Mouse (Mus musculus): ENCODE measurements around the gene Col28a1.
A peak's percentile ranks its signal among the peaks of the same experiment; 100 is the strongest.

Gene Col28a1

DNA sequence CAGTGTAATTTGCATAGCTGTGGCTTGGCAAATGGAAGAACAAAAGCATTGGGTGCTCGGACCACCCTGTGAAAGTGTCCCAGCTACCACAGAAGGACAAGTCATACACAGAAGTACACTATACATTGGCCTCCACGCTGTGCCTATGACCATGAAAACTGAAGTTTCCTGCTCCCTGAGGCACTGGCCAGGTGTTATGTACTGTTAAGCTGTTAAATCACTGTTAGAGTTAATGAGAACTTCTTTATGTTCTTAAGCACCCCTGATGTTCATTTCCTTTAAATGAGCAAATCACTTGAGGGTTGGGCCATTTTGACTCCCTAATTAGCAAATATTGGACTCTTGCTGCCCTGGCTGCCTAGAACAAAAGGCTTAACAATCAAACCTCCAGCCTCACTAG, 73.3 kb downstream of the Col28a1 start:
- DNase-seq (ENCODE audit: low read depth, low spot score): peak; percentile 60

DNA sequence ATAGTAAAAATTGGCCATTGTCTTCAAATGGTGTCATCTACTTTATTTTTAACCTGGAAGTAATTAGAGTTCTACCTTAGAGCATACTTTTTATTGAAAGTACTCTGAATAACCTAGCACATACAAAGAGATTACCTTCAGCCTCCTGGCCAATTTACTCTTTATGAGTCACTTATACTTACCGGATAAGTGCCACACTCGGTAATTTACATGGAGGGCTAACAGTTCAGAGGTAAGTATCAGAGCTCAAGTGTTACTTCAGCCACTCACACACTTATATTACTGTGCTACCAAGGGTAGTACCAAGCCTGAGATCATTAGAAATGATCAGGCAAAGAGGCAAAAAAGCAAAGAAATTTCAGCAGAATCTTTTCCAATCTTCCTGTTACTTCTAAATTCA, 73.8 kb downstream of the Col28a1 start:
- DNase-seq (ENCODE audit: low read depth, low spot score): no peak

DNA sequence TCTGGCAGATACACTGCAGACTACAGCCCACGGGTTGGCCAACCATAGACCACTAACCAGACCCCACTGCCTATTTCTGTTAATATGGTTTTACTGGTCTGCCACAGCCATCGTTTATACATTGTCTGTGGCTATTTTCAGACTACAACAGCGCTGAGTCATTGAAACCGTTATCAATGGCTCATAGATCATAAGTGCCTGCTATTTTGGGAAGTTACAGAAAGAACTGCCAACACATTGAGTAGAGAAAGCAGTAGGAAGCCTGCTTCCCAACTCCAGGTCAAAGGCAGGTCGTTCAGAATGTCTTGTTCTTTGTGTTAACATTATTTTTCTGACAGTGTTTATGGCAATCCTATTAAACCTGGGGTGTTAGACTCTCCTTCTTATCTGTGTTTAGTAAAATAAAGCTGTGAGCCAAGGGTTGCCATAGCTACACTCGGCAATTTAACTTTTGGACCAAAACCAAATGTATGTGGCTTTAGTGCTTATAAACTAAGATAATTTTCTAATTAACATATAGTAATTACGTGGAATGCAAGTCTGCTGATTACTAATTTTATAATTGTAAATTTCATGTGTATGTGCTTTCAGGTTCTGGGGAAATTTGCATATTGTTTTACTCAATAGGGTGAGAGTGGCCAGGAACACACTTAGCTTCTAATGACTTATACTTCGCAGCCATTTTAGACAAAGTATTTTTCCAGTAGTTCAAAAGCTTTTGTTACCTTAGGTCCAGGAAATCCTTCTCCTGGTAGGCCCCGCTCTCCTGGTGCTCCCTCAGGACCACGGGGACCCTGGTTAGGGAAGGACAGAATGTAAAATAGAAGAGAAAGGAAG, 86.3 kb downstream of the Col28a1 start:
- no peak for DNase-seq (ENCODE audit: low read depth, low spot score)

DNA sequence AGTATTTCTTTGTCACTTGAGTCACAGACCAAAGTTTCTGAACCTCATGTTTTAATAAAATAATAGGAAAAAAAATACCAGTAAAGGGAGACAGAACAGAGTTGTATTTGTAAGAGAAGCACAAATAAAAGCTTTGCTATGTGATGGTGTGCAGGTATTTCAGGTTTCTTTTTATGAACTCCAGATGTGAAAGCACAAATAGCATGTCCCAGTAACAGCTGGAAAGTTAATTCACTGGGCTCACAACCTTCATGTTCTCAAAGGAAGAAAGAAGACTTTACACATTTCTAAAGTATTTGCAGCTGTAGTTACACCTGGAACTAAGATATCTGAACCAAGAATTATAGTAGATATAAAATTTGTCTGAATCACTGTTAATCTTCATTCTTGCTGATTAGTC, 91.2 kb downstream of the Col28a1 start:
- peak; percentile 65 for DNase-seq (ENCODE audit: low read depth, low spot score)

DNA sequence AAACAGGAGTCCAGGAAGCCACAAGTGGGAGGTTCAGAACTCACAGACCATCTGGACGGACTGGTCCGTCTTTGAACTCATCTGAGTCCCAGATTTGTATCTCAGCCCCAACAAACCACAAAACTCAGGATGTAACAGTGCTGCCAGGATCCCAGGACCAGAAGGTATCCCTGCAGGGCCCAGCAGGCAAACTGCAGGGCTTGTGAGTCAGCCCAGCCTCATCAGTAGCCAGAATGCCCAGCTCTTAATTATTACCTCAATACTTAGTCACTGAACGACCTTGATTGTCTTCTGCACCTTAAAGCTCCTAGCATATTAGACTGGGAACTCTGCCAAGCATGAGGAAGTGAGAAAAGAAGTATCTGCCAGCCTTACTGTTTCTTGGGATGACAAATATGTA, 96.6 kb downstream of the Col28a1 start:
- no peak for DNase-seq (ENCODE audit: low read depth, low spot score)

DNA sequence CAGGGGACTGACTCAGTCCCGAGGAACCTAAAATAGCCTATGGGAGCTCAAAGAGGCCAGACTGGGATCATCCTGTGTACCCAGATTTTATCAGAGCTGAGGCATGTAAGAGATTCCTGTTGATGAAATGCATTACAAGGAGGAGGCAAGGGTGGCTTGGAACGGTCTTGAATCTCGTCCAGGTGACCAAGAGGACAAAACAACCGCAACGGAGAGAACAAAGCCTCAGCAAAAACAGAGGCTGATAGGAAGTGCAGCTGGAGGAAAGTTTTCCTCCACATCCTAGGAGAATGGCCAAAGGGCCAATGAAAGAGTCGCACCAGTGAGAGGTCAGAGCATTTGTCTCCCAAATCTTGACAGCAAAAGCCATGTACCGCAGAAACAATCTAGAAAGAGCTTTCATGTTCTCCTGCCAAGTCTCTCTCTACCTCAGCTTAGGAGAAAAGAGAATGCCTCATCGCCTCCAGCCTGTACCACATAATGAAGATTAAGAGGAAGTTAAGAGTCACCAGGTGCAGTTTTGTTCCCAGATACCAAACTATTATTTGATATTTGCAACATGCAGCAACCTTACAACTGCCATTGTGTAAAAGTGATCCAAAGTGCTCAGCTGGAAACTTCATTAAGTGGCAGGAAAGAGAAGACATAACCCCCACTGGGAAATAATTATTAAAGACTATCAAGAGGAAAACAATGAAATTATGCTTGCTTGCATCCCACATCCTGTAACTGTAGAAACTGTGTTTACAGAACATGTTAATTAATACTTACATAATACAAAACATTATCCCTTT, 98.1 kb downstream of the Col28a1 start:
- no peak for DNase-seq (ENCODE audit: low read depth, low spot score)

DNA sequence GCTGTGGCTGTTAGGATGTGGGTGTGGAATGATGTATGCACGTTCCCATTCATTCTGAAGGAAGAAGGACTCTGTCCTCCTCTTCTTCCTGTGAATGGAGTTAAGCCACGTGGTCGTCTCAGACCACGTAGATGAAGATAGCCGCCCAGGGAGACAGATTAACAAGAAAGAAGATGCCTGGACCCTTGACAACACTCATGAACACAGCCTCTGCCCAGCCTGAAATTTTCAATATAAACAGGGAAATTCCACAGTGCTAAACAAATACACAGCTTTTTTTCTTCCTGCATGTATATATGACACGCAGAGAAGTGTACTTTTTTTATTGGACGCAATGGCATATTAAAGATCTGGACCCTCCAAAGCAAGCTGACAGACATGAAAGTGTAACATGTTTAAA, 98.9 kb downstream of the Col28a1 start:
- DNase-seq (ENCODE audit: low read depth, low spot score): no peak

DNA sequence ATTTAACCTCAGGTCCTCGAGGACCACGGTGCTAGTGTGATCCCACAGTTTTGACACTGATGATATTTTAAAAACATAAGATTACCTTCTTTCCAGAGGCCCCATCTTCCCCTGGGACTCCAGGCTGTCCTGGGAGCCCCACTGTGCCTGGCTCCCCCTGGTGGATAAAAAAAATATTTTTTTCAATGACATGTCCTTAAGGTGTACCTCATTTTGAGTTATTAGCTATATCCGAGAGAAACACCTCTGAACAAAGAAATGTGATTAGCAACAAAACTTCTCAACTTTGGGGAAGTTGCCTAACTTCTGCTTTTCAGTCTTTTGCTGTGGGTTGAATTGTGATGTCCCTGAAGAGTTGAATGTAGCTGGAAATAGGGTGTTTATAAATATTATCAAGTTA, 105.6 kb downstream of the Col28a1 start:
- DNase-seq (ENCODE audit: low read depth, low spot score): no peak

DNA sequence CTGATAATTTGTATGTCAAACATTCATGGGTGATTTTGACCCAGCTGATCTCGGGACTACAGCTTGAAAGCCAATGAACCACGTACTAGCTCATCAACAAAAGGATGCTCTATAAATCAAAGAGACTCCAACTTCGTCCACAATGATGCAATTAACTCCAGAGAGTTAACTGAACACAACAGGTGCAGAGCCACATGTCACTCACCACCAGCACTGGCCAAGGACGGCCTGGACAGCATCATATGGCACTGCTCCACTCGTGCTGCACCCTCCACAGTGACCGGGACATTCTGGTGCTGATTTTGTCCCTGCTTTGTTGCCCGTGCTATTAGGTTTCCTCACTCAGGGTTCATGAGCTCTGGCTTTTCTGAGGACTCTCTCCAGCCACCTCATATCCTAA, 107.6 kb downstream of the Col28a1 start:
- no peak for DNase-seq (ENCODE audit: low read depth, low spot score)

DNA sequence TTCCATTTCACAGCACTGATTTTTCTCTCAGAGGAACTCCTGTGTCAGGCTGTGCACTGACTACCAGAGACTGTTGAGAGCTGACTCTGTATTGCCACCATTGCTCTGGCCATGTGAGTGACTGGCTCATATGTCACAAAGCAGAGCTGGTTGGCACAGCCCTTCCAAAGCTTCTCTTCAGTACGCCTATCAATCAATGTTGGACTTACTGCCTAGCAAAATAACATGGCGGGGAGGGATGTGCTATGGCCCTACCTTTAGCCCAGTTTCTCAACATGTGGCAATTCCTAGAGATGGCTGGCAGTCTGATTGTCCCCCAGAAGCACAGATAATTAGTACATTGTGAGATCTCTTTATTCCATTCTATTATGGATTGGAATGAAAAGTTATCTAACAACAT, 109.2 kb downstream of the Col28a1 start:
- DNase-seq (ENCODE audit: low read depth, low spot score): no peak

DNA sequence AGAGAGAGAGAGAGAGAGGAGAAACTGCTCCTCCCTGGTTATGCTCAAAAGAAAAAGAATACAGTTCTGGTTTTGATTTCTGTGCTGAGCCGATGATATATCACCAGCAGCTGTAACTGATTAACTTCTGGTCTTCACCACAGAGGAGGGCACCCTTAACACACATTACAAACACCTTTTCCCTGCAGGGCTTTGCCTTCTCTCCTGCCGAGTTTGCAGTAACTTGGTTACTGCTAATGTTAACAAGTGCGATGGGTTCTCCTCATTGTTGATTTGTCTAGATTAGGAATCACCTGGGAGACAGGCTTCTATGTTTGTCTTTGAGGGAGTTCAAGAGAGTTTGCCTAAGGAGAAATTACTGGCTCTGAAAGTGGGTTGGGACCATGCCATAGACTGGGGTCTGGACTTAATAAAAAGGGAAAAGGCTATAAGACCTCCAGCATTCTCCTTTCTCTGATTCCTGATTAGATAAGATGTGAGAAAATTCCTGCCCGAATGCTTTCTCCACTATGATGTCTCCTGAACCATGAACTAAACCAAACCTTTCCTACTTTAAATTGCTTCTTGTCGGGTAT, 114.8 kb downstream of the Col28a1 start:
- peak; percentile 76 for DNase-seq (ENCODE audit: low read depth, low spot score)

DNA sequence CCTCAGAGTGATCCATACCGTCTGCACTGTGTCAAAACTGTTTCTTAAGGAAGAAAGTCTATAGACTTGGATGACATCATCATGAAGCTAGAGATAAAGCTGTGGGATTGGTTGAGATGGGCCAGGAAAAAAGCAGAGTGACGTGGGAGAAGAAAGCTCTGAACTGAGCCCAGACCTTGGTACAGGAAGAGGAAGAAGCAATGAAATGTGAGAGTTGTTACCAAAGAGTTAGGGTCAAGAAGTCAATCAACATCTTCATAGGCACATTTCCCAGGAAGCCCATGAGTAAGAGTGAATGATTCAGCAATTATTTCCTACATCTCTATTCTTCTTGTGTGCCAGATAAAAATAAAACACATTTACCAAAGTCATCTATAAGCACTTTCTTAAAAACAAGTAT, 117.5 kb downstream of the Col28a1 start:
- DNase-seq (ENCODE audit: low read depth, low spot score): no peak

DNA sequence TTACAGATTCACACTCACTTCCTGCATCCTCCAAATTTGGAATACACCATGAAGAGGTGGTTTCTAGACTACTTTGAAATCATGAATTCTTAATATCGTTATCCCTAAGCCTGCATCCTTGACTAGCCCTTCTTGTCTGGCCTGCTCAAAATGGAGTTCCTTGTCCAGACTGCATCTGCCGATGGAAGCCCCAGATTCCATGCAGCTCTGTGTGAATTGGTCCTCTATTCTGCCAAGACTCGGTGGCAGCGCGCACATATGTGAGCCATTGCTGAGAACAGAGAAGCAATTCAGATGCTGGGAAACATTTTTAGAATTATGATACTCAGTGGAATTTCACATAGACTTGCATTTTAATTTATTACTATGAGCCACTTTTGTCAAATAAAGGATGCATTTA, 123.4 kb downstream of the Col28a1 start:
- no peak for DNase-seq (ENCODE audit: low read depth, low spot score)

DNA sequence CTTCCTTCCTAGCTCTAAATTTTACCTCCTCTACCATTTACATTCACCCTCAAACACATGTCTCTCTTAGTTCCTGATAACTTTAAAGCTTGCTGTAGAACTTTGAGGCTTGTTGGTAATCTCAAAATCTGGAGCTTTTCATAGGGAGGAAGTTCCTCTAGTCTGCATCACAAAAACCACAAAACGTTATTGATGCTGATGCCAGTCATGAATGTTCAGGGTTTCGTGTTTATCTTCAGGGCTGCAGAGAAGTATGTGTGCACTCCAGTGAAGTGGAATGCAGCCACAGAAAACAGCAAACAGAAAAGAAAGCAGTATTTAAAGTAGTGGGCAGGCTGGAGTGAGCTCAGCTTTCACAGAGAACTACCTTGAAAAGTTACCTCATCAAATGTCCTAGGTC, 124.0 kb downstream of the Col28a1 start:
- no peak for DNase-seq (ENCODE audit: low read depth, low spot score)

DNA sequence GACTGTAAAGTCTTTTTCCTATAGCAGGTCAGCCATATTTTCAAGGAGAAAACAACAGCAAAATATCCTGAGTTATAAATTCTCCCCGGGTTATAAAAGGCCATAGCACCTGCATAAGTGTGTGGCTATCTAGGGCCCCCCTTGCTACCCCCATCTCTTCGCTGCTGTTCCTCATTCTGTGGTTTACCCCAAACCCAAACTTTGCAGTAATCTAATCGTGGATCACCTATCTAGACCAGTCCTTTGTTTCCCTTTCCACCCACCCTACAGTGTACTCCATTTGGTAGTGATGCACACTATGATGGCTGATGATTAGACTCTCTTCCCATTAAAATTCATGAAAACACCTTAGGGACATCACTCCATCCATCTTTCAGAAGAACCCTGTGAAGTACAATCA, 125.3 kb downstream of the Col28a1 start:
- DNase-seq (ENCODE audit: low read depth, low spot score): no peak

DNA sequence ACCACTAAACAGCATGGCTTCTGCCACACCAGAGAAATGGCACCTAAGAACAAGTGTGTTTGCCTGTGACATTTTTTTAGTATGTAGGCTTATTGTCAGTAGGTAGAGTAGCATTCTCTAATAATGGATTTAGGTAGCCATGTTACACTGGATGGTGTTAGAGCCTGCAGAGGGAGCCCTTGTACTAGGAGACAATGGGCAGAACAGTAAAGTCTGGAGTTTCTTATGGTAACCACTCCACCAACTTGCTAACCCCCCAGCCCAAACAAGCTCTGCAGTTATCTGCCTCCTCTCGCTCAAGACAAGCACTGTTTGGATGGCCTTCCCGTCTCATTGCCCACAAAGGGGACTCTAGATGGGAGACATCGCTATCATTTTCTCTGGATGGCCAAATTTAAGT, 126.2 kb downstream of the Col28a1 start:
- peak; percentile 44 for DNase-seq (ENCODE audit: low read depth, low spot score)

DNA sequence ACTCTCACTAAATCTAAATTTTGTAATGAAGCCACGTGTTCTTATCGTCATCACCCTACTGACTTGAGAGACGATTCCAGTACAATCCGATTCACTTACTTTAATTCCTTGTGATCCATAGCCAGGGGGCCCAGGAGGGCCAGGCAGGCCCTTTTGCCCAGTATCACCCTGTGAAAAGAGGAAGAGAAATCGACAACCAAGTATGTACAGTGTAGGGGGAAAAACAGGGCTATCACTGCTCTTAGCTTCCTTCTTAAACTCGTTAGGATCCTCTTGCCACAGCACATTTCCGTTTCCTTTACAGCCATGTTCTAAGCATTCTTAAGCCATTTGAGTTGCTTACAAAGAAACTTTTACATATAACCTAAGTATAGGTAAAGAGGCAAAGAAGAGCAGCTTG, 133.2 kb downstream of the Col28a1 start:
- DNase-seq (ENCODE audit: low read depth, low spot score): no peak

DNA sequence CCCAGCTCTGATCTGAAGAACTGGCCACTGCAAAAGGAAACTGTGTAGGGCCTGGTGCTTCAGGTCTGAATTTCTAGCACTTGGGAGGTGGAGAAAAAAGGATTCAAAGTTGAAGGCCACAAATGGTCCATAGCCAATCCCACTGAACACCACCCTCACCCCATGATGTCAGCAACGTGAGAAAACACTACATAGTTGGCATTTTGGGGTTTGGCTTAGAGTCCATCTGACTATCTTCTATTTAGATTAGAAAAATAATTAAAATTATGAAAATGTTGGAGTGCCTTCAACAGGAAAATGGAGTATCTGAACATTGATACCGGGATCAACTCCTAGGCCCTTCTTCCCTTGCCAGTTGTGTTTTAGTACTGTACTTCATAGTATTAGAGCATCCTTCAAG, 144.2 kb downstream of the Col28a1 start:
- no peak for DNase-seq (ENCODE audit: low read depth, low spot score)

DNA sequence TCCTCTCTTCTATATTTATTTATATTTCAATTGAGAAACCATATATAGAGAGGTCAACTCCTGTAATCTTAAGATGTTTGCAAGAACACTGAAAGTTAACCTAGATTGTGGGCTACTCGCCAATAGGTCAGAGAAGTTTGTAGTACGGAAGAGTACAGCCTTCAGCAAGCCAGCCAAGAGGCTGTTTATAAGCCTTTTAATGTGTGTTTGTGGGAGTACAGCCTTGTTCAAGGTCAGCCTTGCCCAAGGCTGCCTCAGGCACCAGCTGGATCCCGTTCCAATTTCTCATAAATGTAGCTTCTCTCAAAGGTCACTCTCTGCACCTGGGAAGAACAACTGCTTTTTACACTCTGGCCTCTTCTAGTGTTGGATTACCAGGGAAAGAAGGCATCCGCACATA, 146.0 kb downstream of the Col28a1 start:
- DNase-seq (ENCODE audit: low read depth, low spot score): peak; percentile 31

DNA sequence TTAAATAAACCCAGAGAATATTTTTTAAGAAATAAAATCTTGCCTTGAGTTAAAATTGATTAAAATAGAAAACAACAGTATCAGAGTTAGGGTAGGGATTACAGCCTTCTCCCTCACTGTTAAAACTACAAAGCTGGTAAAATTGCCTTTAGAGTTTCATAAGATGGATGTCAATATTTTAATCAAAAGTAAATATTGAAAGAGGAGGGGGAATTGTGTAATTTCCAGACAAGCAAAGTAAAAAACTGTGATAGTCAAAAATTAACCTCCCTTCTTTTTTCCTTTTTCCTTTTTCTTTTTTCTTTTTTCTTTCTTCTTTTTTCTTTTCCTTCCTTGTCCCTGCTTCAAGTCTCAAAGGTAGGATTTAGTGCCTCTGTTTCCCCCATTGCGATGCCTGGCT, 146.6 kb downstream of the Col28a1 start:
- DNase-seq (ENCODE audit: low read depth, low spot score): no peak

DNA sequence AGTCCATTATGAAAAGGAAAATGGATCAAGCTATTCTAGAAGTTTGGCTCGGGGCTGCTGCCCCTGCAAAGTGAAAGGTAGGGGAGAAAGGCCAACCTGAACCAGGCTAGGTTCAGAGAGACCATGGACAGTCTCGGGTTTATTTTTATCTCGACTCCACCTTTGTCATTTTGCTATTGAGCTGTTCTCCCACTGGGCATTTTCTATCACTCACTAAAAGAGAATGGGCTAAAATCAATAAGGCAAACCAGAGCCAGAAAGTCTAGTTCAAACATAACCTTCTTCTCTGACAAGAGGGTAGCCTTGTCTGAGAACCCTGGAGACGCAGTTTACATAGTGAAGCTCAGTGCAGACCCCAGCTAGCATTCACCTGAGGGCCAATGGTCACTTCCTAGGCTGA, 163.7 kb downstream of the Col28a1 start:
- DNase-seq (ENCODE audit: low read depth, low spot score): no peak

DNA sequence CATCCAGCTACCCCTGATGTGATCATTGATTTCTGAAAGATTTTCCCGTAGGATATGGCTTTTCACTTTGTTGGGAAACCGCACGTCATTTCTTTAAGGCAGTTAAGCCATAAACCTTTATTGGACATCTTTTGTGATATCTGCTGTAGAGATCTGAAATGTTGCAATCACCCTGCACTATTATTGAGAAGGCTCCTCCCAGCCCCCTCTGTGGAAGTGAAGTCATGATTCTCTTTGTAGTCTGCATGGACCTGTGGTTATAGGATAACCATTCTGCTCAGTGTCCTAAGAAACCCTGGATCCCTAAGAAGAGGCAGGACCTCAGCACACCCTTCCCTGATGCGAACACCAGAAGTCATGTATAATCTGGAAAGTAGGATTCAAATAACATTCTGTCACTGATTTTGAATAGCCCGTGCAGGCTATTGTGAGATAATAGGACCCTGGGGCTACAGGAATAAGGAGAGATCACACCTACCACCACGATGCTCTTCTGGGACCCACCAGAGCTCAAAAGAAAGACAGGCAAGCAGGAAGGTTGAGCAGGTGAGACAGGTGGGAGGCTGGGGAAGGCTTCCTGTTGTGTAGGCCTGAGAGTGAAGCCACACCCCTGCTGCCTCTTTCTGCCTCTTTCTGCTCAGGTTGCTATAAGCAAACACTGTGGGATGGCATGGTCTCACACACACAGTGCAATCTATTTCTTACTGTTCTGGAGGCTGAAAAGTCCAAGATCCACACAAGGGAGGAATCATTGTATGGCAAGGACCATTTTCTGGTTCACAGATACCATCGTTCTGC, 166.9 kb downstream of the Col28a1 start:
- DNase-seq (ENCODE audit: low read depth, low spot score): no peak

Measured in forelimb bud, embryonic 11.5 days (tissue).